Mouse (Mus musculus) midbrain, embryonic 12.5 days (tissue): ENCODE results near the gene Spag16. TPM values are rescaled to one million over a fixed set of nuclear protein-coding genes. Genes with fewer than 3 reads are reported as not detected.
"Not testable (repeated sequence)": the region's sequence is repeated elsewhere in the genome, so short reads cannot be mapped to it uniquely, and the experiment has no call there.

Experiments used
- ATAC-seq: fragments of 200-750 bp; cut with Nextera tagmentation; 2 replicates; pipeline ENCODE4 v1.8.0; 2017; ENCODE audit warnings: low read depth, moderate TSS enrichment, moderate library complexity; ENCODE audit not compliant: low FRiP score
- H3K27ac ChIP-seq: fragments of 300-500 bp; sonication (generic); replicated peaks from 2 replicates; pipeline ENCODE4 v1.5.1; 2016; ENCODE audit warnings: mild to moderate bottlenecking
- H3K27me3 ChIP-seq: fragments of 300-500 bp; sonication (generic); 2 replicates; pipeline ENCODE4 v1.6.1; 2016; ENCODE audit warnings: mild to moderate bottlenecking
- H3K36me3 ChIP-seq: fragments of 300-500 bp; sonication (generic); 2 replicates; pipeline ENCODE4 v1.6.1; 2016
- H3K4me1 ChIP-seq: fragments of 300-500 bp; sonication (generic); 2 replicates; pipeline ENCODE4 v1.6.1; 2016
- H3K4me2 ChIP-seq: fragments of 300-500 bp; sonication (generic); replicated peaks from 2 replicates; pipeline ENCODE4 v1.6.1; 2016; ENCODE audit warnings: mild to moderate bottlenecking, moderate library complexity
- H3K4me3 ChIP-seq: fragments of 300-500 bp; sonication (generic); 2 replicates; pipeline ENCODE4 v1.5.1; 2016; ENCODE audit warnings: mild to moderate bottlenecking
- H3K9ac ChIP-seq: fragments of 300-500 bp; sonication (generic); replicated peaks from 2 replicates; pipeline ENCODE4 v1.6.1; 2016; ENCODE audit warnings: mild to moderate bottlenecking, moderate library complexity
- H3K9me3 ChIP-seq: fragments of 300-500 bp; sonication (generic); 2 replicates; pipeline ENCODE4 v1.6.1; 2016; ENCODE audit warnings: mild to moderate bottlenecking
- WGBS: fragments of 180-500 bp; shearing (Covaris S2); methylation state at CpG from one replicate; pipeline ENCODE4 v1.1.7; 2016; 5-methylcytosine and 5-hydroxymethylcytosine counted together
- polyA plus RNA-seq: library from polyadenylated mRNA; unstranded; fragments of >200 nt; fragmentation: Nextera tagmentation; extraction: Ambion mirVana; gene quantifications from 2 replicates; pipeline ENCODE4 v1.2.1, GENCODE M21; 2016

The Spag16 gene
- 1.7 and 2.0 TPM in 2 replicates for polyA plus RNA-seq

GRCm38 (mm10) chr1:69826806-69827703 lies at the start of gene Spag16:
TSS of gene Spag16 (plus strand) at chr1:69826970.
- H3K4me3 ChIP-seq, result peak within 1 kb of the TSS; percentile 63
- peak; percentile 98 for ATAC-seq
- WGBS, result 7% methylated on average over 38 of the region's 38 CpGs
- H3K27ac ChIP-seq, result no peak within 1 kb of the TSS
- peaks cover 9% of the 10 kb centered on the region; the same call in 1 of the 2 replicates for H3K4me1 ChIP-seq
- H3K9me3 ChIP-seq, result no peaks in the 10 kb centered on the region
- H3K27me3 ChIP-seq, result no peaks in the 10 kb centered on the region
- peak within 1 kb of the TSS; percentile 37; the same call in 1 of the 2 replicates for H3K9ac ChIP-seq
- H3K36me3 ChIP-seq, result no peaks in the 10 kb centered on the region
- H3K4me2 ChIP-seq, result peak within 1 kb of the TSS; percentile 72

GRCm38 (mm10) chr1:69785129-69785528 lies 41.6 kb upstream of the Spag16 start:
- 7% methylated on average over 6 of the region's 6 CpGs for WGBS
- no peaks in the 10 kb centered on the region for H3K36me3 ChIP-seq
- no peaks in the 10 kb centered on the region for H3K27me3 ChIP-seq
- no peaks in the 10 kb centered on the region for H3K9me3 ChIP-seq
- H3K4me1 ChIP-seq, result no peaks in the 10 kb centered on the region
- no peak overlapping the region for H3K27ac ChIP-seq
- no peak overlapping the region for H3K4me3 ChIP-seq
- no peak overlapping the region for H3K9ac ChIP-seq
- no peak overlapping the region for H3K4me2 ChIP-seq
- ATAC-seq, result no peak

DNA sequence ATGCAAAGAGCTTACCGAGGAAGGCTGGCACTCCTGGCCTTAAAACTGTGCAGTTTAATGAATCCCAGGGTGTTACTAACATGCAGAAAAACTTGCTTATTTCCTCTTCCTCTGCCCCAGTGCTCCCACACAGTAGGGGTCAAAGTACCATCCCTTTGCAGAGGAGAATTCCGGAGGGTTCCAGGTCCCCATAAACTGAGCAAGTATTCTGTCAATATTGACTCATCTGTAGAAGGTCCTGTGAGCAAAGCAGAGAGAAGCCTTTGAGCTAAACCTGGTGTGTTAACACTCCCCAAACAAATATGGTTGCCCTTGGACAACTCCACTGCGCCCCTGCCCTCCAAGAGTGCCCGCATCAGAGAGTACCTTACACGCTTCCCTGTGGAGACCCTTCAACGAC lies 40.1 kb upstream of the Spag16 start:
- no peak for ATAC-seq
- no peak overlapping the region for H3K27ac ChIP-seq
- WGBS, result 69% methylated on average over 6 of the region's 6 CpGs

DNA sequence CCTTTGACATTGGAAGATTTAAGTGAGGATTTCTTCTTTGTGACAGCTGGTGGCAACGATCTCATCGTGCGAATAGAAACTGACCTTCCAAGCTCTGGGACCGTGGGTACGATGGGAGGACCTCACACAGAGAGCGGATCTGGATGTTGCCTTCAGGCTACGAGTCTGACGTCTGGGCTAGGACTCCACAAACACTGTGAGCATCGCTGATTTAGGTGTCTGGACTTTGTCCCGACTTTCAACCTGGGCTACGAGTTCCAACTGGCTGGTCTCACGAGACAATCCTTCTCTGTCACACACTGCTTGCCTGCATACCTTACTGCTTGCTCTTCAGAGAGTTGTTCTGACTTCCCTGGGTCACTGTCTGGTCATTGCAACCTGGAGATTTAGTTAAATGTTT lies 39.4 kb upstream of the Spag16 start:
- Histone ChIP-seq H3K4me3 (no peak overlapping the region), H3K4me1 (no peaks in the 10 kb centered on the region), H3K27ac (no peak overlapping the region), H3K27me3 (no peaks in the 10 kb centered on the region), H3K9me3 (no peaks in the 10 kb centered on the region), H3K4me2 (no peak overlapping the region), H3K36me3 (no peaks in the 10 kb centered on the region), H3K9ac (no peak overlapping the region)
- WGBS, result 84% methylated on average over 12 of the region's 12 CpGs
- no peak for ATAC-seq

More for the DNA sequence above, 40.1 kb upstream of the Spag16 start:
- Histone ChIP-seq H3K4me1 (no peaks in the 10 kb centered on the region), H3K9ac (no peak overlapping the region), H3K4me2 (no peak overlapping the region), H3K9me3 (no peaks in the 10 kb centered on the region), H3K4me3 (no peak overlapping the region), H3K27me3 (no peaks in the 10 kb centered on the region), H3K36me3 (no peaks in the 10 kb centered on the region)

GRCm38 (mm10) chr1:69790337-69791250 lies 36.2 kb upstream of the Spag16 start:
- 31% methylated on average over 28 of the region's 28 CpGs for WGBS
- peak; percentile 70 for ATAC-seq
- H3K27me3 ChIP-seq, result no peaks in the 10 kb centered on the region
- H3K4me1 ChIP-seq, result no peaks in the 10 kb centered on the region
- no peak overlapping the region for H3K27ac ChIP-seq
- H3K9me3 ChIP-seq, result no peaks in the 10 kb centered on the region
- H3K4me3 ChIP-seq, result peak overlapping the region; percentile 28
- no peak overlapping the region for H3K9ac ChIP-seq
- peak overlapping the region; percentile 49 for H3K4me2 ChIP-seq
- no peaks in the 10 kb centered on the region for H3K36me3 ChIP-seq

DNA sequence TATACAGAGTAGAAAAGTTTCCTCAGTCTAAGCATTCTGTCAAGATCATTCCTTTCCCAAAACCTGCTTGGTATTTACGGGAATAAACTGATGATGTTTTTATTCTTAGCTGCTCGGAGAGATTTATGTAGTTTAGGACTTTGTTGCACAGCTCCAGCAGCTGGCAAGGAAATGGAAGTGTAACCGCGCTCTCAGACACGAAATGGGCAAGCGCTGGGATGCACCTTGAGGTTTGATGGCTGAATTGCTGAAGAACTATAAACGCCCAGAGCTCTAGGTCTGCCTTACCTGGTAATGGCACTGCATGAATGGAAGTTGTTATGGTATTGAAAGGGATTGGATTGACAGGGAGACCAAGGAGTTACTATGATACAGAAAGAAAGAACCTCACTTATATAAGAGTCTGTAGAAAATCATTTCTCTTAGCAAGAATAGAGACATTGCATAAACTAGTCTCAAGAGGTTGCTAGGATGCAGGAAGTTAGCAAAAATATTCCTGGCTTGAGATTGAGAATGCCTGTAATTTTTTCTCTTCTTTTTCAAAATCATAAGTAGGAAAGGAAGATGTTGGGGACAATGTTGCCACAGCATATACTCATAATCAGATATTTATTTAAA lies 27.7 kb upstream of the Spag16 start:
- WGBS, result 93% methylated on average over 7 of the region's 7 CpGs

GRCm38 (mm10) chr1:69810161-69810560 lies 16.6 kb upstream of the Spag16 start:
- Histone ChIP-seq H3K4me1 (no peaks in the 10 kb centered on the region), H3K27ac (no peak overlapping the region), H3K9ac (no peak overlapping the region), H3K4me2 (no peak overlapping the region), H3K9me3 (no peaks in the 10 kb centered on the region), H3K4me3 (no peak overlapping the region), H3K27me3 (no peaks in the 10 kb centered on the region), H3K36me3 (no peaks in the 10 kb centered on the region)
- WGBS, result 93% methylated on average over 2 of the region's 2 CpGs
- ATAC-seq, result no peak

More for the DNA sequence above, 27.7 kb upstream of the Spag16 start:
- ATAC-seq, result no peak
- Histone ChIP-seq H3K9ac (no peak overlapping the region), H3K27me3 (no peaks in the 10 kb centered on the region), H3K4me1 (no peaks in the 10 kb centered on the region), H3K27ac (no peak overlapping the region), H3K9me3 (no peaks in the 10 kb centered on the region), H3K36me3 (no peaks in the 10 kb centered on the region), H3K4me2 (no peak overlapping the region), H3K4me3 (no peak overlapping the region)

DNA sequence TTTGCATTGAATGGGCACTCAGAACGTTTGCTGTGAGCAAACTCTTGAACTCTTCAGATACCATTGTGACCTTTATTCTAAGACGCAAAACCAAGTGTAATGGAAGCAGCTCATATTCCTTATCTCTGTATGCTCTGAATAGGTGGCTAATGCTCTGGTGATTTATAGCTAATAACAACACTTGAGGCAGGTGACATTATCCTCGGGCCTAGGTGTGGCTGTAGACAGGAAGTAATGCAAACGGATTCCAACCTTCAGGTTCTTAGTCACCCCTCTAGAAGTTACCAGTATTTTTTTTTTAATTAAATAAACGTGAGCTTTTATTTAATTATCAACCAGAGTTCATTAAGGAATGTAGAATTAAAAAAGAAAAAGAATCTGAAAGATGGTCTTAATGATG lies 1.1 kb upstream of the Spag16 start:
- not testable (repeated sequence) for H3K27me3 ChIP-seq, H3K4me2 ChIP-seq, H3K36me3 ChIP-seq, H3K4me1 ChIP-seq, ATAC-seq, H3K4me3 ChIP-seq, H3K9ac ChIP-seq, H3K9me3 ChIP-seq, H3K27ac ChIP-seq
- WGBS, result 81% methylated on average over 5 of the region's 5 CpGs

DNA sequence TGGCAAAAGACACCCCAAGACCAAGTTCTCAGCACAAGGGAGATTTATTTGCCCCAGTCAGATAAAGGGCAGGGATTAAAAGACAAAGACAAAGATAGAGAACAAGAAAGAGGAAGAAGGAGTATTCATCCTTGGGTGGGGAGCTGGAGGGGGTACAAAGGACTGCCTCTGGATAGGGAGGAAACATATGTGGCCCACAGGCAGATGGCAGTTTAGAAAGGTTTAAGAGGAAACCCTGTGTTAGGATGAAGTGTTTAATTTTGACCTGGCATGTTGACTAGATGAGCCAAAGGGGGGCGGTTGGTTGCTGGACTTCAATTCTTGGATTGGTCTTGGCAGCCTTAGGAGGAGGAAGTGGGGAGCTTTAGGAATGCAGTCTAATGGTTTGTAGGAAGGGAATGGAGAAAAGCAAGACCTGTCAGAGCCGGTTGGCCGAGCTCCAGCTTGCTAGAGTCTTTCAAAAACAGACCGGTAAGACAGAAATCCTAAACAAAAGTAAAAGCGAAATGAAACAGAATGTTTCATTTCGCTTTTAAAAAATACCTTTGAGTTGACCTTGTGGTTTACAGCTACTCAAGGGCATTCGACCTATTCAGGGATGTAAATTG lies 2.2 kb downstream of the Spag16 start:
- no peaks in the 10 kb centered on the region for H3K36me3 ChIP-seq
- H3K4me3 ChIP-seq, result no peak overlapping the region
- no peak overlapping the region for H3K9ac ChIP-seq
- no peaks in the 10 kb centered on the region for H3K27me3 ChIP-seq
- no peak overlapping the region for H3K4me2 ChIP-seq
- H3K4me1 ChIP-seq, result peaks cover 9% of the 10 kb centered on the region; the same call in 1 of the 2 replicates
- no peak overlapping the region for H3K27ac ChIP-seq
- no peak for ATAC-seq
- H3K9me3 ChIP-seq, result no peaks in the 10 kb centered on the region
- WGBS, result 91% methylated on average over 7 of the region's 7 CpGs

DNA sequence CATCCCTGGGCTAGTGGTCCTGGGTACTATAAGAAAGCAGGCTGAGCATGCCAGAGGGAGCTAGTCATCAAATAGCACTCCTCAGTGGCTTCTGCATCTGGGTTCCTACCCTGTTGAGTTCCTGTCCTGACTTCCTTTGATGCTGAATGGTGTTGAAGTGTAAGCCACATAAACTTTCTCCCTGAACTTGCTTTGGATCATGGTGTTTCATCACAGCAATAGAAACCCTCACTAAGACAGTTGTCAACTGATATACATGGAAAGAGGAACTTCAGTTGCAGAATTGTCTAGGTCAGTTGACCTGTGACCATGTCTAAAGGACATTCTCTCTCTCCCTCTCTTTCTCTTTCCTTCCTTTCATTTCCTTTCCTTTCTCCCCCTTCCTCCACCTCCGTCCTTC lies 3.8 kb downstream of the Spag16 start:
- ATAC-seq, result no peak
- WGBS, result 88% methylated on average over 1 of the region's 1 CpGs
- no peak overlapping the region for H3K9ac ChIP-seq
- no peak overlapping the region for H3K4me3 ChIP-seq
- H3K4me2 ChIP-seq, result no peak overlapping the region
- H3K36me3 ChIP-seq, result no peaks in the 10 kb centered on the region
- no peaks in the 10 kb centered on the region for H3K9me3 ChIP-seq
- peaks cover 9% of the 10 kb centered on the region; the same call in 1 of the 2 replicates for H3K4me1 ChIP-seq
- H3K27me3 ChIP-seq, result no peaks in the 10 kb centered on the region
- H3K27ac ChIP-seq, result no peak overlapping the region

- H3K4me3 ChIP-seq, result no peak overlapping the region
- no peak overlapping the region for H3K4me2 ChIP-seq
- no peaks in the 10 kb centered on the region for H3K36me3 ChIP-seq
- no peak overlapping the region for H3K9ac ChIP-seq
- peaks cover 9% of the 10 kb centered on the region; the same call in 1 of the 2 replicates for H3K4me1 ChIP-seq
- no peaks in the 10 kb centered on the region for H3K9me3 ChIP-seq
- 89% methylated on average over 2 of the region's 2 CpGs for WGBS
- no peak for ATAC-seq
- no peak overlapping the region for H3K27ac ChIP-seq
- H3K27me3 ChIP-seq, result no peaks in the 10 kb centered on the region
Observed at GRCm38 (mm10) chr1:69831002-69831401, 4.2 kb downstream of the Spag16 start.
